Mouse (Mus musculus): Measurements from ENCODE around the gene Sptan1. TPM values are rescaled to one million over a fixed set of nuclear protein-coding genes. Genes with fewer than 3 reads are reported as not detected.
A peak's percentile ranks its signal among the peaks of the same experiment; 100 is the strongest.

Gene Sptan1
- polyA plus RNA-seq, 1 experiment from 2014 or later = 58.6 TPM

DNA sequence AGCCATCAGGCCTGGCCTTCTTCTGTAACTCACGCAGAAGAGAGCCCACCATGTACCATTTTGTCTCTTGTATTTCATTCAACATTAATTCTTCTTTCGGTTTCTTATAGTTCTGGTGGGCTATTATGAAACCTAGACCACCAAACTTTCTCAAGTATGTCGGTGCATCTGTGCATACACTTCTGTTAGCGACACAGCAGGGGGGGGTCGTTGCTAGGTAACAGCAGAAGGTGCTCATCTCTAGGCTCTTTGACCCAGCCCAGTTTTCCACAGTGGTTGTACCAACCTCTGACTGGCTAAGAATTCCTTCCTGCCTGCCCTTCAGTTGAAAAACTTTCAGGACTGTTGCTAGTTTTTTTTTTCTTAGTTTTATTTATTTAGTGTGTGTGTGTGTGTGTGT is 93.1 kb downstream of the Sptan1 start:
- H3K9me3 ChIP-seq (ENCODE audit: control insufficient read depth) = no peaks in the 10 kb centered on the region
- H3K4me2 ChIP-seq (replicated peaks; ENCODE audit: low read depth) = no peak overlapping the region
- H3K27me3 ChIP-seq (replicated peaks; ENCODE audit: control insufficient read depth, insufficient read depth, low read length) = no peaks in the 10 kb centered on the region
- no peak for ATAC-seq
- H3K4me3 ChIP-seq (ENCODE audit: low read depth, low read length) = no peak overlapping the region
- TF ChIP-seq CTCF (IDR thresholded peaks at IDR 0.05; ENCODE audit: low read depth) = no peak
- no peaks in the 10 kb centered on the region for H3K36me3 ChIP-seq (ENCODE audit: control insufficient read depth, insufficient read depth)
- no peaks in the 10 kb centered on the region for H3K4me1 ChIP-seq (replicated peaks; ENCODE audit: control insufficient read depth, insufficient read depth, low read length)
- WGBS = 63% methylated on average over 5 of the region's 5 CpGs
- H3K9ac ChIP-seq (ENCODE audit: low read depth, low read length) = no peak overlapping the region
- H3K27ac ChIP-seq (ENCODE audit: low read depth, low read length) = no peak overlapping the region

DNA sequence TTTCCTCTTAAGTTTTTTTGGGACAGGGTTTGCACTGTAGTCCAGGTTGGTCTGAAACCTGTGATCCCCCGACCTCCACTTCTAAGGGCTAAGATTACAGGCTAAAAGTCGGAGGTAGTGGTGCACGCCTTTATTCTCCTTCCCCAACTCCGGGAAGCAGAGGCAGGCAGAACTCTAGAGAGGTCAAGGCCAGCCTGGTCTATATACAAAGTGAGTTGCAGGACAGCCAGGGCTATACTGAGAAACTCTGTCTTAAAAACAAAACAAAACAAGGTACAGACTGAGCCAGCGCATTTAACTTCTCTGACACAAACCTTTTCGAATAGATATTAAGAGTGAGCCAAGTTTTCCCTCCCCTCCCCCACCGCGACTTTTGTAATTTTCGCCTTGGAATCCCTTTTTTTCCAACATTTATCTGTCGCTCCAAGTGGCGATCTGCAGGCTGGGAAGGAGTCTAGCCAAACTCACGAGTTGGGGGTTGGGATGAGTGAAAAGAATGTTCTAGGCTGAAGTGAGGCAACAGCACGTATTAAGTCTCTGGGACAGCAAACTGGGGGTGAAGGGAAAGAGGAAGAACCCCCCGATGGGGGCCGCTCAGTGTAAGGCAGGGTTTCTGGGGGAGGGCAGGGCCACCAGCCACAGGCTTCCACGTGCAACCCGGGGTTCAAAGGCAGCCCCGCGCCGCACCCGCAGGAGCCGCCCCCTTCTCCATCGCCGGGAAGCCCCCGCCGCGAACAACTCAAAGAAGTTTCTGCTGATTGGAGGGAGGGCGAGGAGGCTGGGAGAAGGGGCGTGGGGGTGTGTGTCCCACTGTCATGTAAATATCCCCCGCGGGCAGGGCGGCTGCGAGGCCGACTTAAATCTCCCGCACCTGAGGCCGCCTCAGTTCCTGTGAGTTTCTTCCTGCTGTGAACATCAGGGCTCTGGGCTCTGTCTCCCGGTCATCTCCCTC is 96.1 kb downstream of the Sptan1 start:
- Histone ChIP-seq H3K4me1 (replicated peaks; ENCODE audit: control insufficient read depth, insufficient read depth, low read length) (0 out of 2 replicates have a peak, but pooled peaks cover 10% of the 10 kb centered on the region), H3K9ac (ENCODE audit: low read depth, low read length) (peak overlapping the region; percentile 64), H3K9me3 (ENCODE audit: control insufficient read depth) (no peaks in the 10 kb centered on the region), H3K36me3 (ENCODE audit: control insufficient read depth, insufficient read depth) (no peaks in the 10 kb centered on the region), H3K27me3 (replicated peaks; ENCODE audit: control insufficient read depth, insufficient read depth, low read length) (no peaks in the 10 kb centered on the region), H3K4me3 (ENCODE audit: low read depth, low read length) (peak overlapping the region; percentile 52), H3K27ac (ENCODE audit: low read depth, low read length) (peak overlapping the region; percentile 90), H3K4me2 (replicated peaks; ENCODE audit: low read depth) (peak overlapping the region; percentile 88)
- 6% methylated on average over 36 of the region's 37 CpGs for WGBS
- TF ChIP-seq CTCF (IDR thresholded peaks at IDR 0.05; ENCODE audit: low read depth) = no peak
- ATAC-seq = no peak

DNA sequence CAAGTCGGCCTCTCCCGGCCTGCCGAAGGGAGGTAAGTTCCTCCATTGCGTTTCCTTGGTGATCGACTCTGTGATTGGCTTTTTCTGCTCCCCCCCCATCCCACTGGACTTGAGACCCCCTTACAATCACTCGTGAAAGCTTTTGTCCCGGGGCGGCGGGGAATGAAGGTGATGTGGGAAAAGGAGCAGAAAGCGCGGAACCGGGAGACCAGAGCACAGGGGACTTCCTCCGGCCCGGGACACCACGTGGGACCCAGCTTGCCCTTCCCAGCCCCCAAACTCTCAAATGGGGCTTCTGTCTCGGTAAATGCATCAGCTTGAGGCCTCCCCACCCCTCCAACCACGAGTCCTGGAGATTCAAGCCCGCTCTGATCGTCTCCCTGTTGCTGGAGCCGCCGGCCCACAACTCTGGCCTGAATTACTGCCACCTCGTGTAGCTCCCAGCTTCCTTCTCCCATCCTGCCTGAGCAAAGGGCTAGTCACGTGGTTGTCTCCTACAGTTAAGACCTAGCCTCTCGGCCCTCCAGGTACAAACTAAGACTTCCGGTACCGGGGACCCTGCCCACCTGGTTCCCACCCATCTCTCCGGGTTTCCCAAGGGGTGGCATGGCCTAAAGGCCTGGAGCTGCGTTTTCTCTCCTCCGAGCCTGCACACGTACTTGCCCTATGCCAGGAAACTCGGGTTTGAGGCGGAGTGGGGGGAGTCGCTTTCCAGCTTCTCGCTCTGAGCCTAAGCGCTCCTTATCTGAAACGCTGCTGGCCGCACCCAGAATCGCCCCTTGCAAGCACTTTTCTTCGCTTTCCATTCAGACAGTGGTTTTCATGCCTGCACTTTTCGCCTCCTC is 97.1 kb downstream of the Sptan1 start:
- Histone ChIP-seq H3K9ac (ENCODE audit: low read depth, low read length) (peak overlapping the region; percentile 64), H3K9me3 (ENCODE audit: control insufficient read depth) (no peaks in the 10 kb centered on the region), H3K27ac (ENCODE audit: low read depth, low read length) (peak overlapping the region; percentile 90), H3K4me1 (replicated peaks; ENCODE audit: control insufficient read depth, insufficient read depth, low read length) (peaks cover 11% of the 10 kb centered on the region; the same call in 1 of the 2 replicates), H3K27me3 (replicated peaks; ENCODE audit: control insufficient read depth, insufficient read depth, low read length) (no peaks in the 10 kb centered on the region), H3K4me3 (ENCODE audit: low read depth, low read length) (peak overlapping the region; percentile 52), H3K36me3 (ENCODE audit: control insufficient read depth, insufficient read depth) (no peaks in the 10 kb centered on the region), H3K4me2 (replicated peaks; ENCODE audit: low read depth) (peak overlapping the region; percentile 88)
- TF ChIP-seq CTCF (IDR thresholded peaks at IDR 0.05; ENCODE audit: low read depth) = peak; percentile 28; the same call in 1 of the 2 replicates
- ATAC-seq = peak; percentile 53
- WGBS = under 1% methylated on average over 40 of the region's 40 CpGs

DNA sequence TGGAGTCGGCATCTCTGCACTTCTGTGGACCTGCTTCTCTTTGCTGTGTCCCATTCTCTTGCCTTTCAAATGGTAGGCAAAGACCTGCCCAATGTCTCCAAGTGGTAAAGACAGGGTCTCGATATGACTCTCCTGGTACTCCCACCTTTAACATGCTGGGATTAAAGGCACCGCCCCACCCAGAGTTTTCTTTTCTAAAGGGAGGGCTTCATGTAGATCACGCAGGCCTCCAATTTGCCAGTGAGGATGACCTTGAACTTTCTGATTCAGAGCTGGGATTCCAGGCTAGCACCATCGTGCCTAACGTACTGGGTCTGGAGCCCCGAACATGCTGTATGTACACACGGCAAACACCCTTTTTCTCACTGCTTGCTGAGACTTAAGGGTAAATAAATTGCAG is 97.9 kb downstream of the Sptan1 start:
- no peaks in the 10 kb centered on the region for H3K36me3 ChIP-seq (ENCODE audit: control insufficient read depth, insufficient read depth)
- peaks cover 17% of the 10 kb centered on the region for H3K4me1 ChIP-seq (replicated peaks; ENCODE audit: control insufficient read depth, insufficient read depth, low read length)
- peak overlapping the region; percentile 90 for H3K27ac ChIP-seq (ENCODE audit: low read depth, low read length)
- H3K27me3 ChIP-seq (replicated peaks; ENCODE audit: control insufficient read depth, insufficient read depth, low read length) = no peaks in the 10 kb centered on the region
- peak overlapping the region; percentile 64 for H3K9ac ChIP-seq (ENCODE audit: low read depth, low read length)
- no peak for ATAC-seq
- H3K4me2 ChIP-seq (replicated peaks; ENCODE audit: low read depth) = peak overlapping the region; percentile 88
- TF ChIP-seq CTCF (IDR thresholded peaks at IDR 0.05; ENCODE audit: low read depth) = no peak
- no peaks in the 10 kb centered on the region for H3K9me3 ChIP-seq (ENCODE audit: control insufficient read depth)
- 2% methylated on average over 8 of the region's 8 CpGs for WGBS
- H3K4me3 ChIP-seq (ENCODE audit: low read depth, low read length) = peak overlapping the region; percentile 52

DNA sequence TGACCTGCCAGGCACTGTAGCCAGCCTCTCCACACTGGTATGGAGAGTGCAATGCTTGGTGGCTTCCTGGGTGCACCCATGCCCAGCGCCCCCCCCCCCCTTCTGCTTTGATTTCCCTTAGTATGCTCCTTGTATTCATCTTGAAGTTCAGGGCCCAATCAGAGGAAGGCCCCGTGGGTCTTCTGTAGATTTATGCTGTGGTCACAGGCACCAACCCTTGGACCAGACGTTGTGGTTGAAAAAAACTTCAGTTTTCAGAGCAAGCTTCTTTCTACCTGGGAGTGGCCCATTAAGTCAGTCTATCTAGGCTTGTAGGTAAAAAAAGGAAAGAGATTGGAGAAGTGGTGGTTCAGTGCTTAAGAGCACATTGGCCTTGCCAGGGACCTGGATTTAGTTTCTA is 98.4 kb downstream of the Sptan1 start:
- peak overlapping the region; percentile 52 for H3K4me3 ChIP-seq (ENCODE audit: low read depth, low read length)
- H3K4me2 ChIP-seq (replicated peaks; ENCODE audit: low read depth) = peak overlapping the region; percentile 88
- H3K27me3 ChIP-seq (replicated peaks; ENCODE audit: control insufficient read depth, insufficient read depth, low read length) = no peaks in the 10 kb centered on the region
- 11% methylated on average over 3 of the region's 3 CpGs for WGBS
- no peaks in the 10 kb centered on the region for H3K36me3 ChIP-seq (ENCODE audit: control insufficient read depth, insufficient read depth)
- no peak for TF ChIP-seq CTCF (IDR thresholded peaks at IDR 0.05; ENCODE audit: low read depth)
- H3K27ac ChIP-seq (ENCODE audit: low read depth, low read length) = peak overlapping the region; percentile 90; the same call in 1 of the 2 replicates
- H3K9me3 ChIP-seq (ENCODE audit: control insufficient read depth) = no peaks in the 10 kb centered on the region
- no peak for ATAC-seq
- H3K4me1 ChIP-seq (replicated peaks; ENCODE audit: control insufficient read depth, insufficient read depth, low read length) = peaks cover 17% of the 10 kb centered on the region
- peak overlapping the region; percentile 64; the same call in 1 of the 2 replicates for H3K9ac ChIP-seq (ENCODE audit: low read depth, low read length)

DNA sequence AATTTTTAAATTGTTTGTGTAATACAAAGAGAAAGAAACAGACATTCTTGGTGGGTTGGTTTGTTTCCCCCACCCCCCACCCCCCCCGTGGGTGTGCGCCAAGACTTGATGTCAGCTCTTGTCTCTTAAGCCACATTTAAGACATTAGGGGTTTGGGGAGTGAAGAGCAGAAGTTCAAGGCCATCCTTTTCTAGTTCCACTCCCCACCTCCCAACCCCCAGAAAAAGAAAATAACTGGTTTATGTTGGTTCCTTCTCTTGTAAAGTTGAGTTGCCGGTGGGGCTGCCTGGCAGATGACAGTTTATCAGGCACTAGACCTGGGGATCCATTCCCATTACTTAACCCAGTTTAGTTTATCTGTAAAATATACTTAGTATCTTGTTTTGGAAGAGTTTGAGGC is 98.9 kb downstream of the Sptan1 start:
- Histone ChIP-seq H3K4me3 (ENCODE audit: low read depth, low read length) (no peak overlapping the region), H3K9ac (ENCODE audit: low read depth, low read length) (no peak overlapping the region), H3K27ac (ENCODE audit: low read depth, low read length) (no peak overlapping the region), H3K4me2 (replicated peaks; ENCODE audit: low read depth) (peak overlapping the region; percentile 88), H3K27me3 (replicated peaks; ENCODE audit: control insufficient read depth, insufficient read depth, low read length) (no peaks in the 10 kb centered on the region), H3K4me1 (replicated peaks; ENCODE audit: control insufficient read depth, insufficient read depth, low read length) (peaks cover 17% of the 10 kb centered on the region), H3K9me3 (ENCODE audit: control insufficient read depth) (no peaks in the 10 kb centered on the region), H3K36me3 (ENCODE audit: control insufficient read depth, insufficient read depth) (no peaks in the 10 kb centered on the region; the same call in 1 of the 2 replicates)
- TF ChIP-seq CTCF (IDR thresholded peaks at IDR 0.05; ENCODE audit: low read depth) = no peak
- 28% methylated on average over 3 of the region's 3 CpGs for WGBS
- ATAC-seq = no peak
